Mouse (Mus musculus) T-cell, adult 2 months (primary cell): ENCODE results near the gene Zfp580.
A peak's percentile ranks its signal among the peaks of the same experiment; 100 is the strongest.

Experiments used
- DNase-seq: peaks from one replicate; pipeline ENCODE4 v3.0.0; 2022; ENCODE audit warnings: low spot score

Gene Zfp580

GRCm38 (mm10) chr7:5035628-5036027 is 15.7 kb upstream of the Zfp580 start:
- DNase-seq: no peak

DNA sequence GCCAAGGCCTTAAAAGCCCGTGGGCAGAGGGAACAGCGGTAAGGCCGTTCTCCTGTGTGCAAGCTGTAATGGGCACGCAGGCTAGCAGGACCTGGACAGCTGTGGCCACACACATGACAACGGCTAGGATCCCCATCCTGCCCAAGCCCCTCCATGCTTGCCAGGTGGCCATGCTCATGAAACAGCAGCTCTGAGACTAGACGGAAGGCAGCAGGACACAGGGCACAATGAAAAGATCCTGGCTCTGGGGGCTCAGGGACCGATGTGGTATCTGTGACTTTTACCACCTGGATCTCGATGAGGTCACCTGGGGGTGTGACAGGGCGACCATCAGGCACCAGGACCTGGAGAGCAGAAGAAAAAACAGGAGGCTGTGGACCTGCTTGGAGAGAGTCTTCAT is 15.2 kb upstream of the Zfp580 start:
- DNase-seq: no peak

DNA sequence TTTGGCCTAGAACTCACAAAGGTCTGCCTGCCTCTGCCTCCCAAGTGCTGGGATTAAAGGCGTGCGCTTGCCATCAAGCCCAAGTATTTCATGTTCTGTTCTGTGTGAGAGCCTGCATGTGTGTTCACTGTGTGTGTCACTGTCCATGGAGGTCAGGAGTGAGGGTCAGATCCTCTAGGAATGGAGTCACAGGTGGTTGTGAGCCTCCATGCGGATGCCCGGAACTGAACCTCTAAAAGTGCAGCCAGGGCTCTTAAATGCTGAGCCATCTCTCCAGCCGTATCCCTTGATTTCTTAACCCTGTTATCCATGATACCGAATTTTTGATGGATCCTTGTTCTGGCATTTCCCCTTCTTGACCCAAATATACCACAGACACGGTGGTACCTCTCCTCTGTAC is 14.3 kb upstream of the Zfp580 start:
- DNase-seq: no peak

GRCm38 (mm10) chr7:5037467-5037866 is 13.9 kb upstream of the Zfp580 start:
- no peak for DNase-seq

GRCm38 (mm10) chr7:5038109-5038732 is 13.1 kb upstream of the Zfp580 start, which contains the start of gene Zfp784:
Gene Zfp784 (minus strand): TSS chr7:5038446.
- DNase-seq: peak; percentile 95

DNA sequence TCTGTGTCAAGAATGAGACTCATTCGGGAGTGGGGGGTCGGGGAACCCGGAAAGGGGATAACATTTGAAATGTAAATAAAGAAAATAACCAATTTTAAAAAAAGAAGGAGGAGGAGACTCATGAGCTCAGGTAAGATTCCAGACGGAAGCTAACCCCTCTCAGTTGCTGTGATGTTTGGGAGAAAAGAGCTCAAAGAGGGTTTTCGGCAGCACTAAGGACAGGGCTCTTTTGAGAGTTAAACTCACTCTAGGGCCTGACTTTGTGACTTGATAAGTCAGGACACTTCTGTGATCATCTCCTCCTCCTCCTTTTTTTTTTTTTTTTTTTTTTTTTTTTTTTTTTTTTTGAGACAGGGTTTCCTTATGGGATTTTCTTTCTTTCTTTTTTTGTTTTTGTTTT is 12.4 kb upstream of the Zfp580 start:
- DNase-seq: no peak

DNA sequence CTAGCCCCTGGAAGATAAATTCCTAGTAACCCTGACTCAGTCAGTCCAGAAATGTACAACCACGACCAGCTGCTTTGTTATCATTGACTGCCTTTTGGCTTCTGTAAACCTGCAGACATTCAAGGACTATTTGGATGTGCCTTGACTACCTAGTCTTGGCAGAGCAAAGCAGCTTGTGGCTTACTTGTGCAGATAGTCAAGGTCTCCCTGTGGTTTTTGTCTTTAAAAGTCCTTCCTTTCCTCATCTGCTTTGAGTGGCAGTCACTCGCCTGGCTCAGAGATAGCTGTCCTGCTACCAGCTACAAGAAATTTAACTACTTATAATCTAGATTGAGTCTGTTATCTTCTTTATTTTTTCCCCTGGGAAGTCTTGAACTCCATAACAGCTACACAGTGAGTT is 6.4 kb upstream of the Zfp580 start:
- DNase-seq: no peak

- DNase-seq: no peak
Observed at GRCm38 (mm10) chr7:5046112-5046511, 5.2 kb upstream of the Zfp580 start.

- peak; percentile 43 for DNase-seq
Observed at GRCm38 (mm10) chr7:5047313-5047712, 4.0 kb upstream of the Zfp580 start.

GRCm38 (mm10) chr7:5052438-5052837 is 1.1 kb downstream of the Zfp580 start:
- no peak for DNase-seq

DNA sequence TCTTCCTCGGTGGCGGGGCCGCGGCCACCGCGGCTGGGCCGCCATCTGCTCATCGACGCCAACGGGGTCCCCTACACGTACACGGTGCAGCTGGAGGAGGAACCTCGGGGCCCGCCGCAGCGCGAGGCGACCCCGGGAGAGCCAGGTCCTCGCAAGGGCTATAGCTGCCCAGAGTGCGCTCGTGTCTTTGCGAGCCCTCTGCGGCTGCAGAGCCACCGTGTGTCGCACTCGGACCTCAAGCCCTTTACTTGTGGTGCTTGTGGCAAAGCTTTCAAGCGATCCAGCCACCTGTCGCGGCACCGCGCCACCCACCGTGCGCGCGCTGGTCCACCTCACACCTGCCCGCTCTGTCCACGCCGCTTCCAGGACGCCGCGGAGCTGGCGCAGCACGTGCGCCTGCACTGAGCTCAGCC is 1.6 kb downstream of the Zfp580 start:
- no peak for DNase-seq

- no peak for DNase-seq
Observed at GRCm38 (mm10) chr7:5053456-5054179, 2.3 kb downstream of the Zfp580 start.

DNA sequence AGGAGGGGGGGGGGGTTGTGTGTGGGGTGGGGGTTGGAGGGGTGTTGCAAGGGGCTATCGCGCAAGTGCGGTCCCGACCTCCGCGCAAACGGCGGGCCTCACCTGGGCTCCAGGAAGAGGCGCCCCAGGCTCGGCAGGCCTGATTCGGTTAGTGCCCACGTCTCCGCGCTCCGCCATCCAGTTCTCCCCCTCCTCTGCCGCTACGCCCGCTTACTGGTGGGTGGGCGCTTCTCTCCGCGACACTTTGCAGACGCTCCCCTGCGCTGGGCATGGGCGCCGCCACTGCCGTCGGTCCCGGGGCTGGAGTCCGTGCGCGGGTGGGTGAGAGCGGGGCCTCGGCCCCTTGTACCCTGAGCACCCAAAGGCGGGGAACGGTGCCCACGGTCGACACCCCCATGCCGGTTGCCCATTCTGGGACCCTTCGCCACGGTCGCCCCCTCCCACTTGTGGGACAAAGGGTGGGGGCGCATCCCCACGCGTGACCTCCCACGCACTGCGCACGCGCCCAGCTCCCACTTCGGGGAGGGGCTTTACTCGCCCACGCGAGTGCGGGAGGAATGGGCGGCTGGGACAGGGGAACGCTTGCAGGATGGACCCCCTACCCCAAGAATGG is 5.4 kb downstream of the Zfp580 start:
- DNase-seq: no peak

GRCm38 (mm10) chr7:5057381-5057780 is 6.0 kb downstream of the Zfp580 start:
- no peak for DNase-seq

GRCm38 (mm10) chr7:5057804-5058203 is 6.5 kb downstream of the Zfp580 start:
- no peak for DNase-seq

DNA sequence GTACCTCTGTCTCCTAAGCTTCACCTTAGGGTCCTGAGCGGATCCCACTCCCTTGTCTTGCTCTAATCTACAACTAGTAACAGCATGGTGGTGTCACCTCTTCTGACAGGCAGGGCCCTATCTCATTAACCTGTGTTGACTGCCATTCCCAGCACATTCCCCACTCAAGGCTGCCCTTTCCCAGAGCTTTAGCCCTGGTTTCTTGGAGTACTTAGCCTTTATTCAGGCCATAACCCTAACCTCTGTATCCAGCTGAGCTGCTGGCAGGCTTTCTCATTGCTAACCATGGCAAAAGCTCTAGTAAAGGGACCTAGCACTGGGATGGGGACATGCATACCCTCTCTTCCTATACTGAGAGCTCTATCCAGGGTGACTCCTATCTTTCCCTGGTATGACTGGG is 7.3 kb downstream of the Zfp580 start:
- DNase-seq: no peak

GRCm38 (mm10) chr7:5059421-5059820 is 8.1 kb downstream of the Zfp580 start:
- DNase-seq: no peak

GRCm38 (mm10) chr7:5060239-5060731 is 8.9 kb downstream of the Zfp580 start:
- DNase-seq: peak; percentile 66

- peak; percentile 98 for DNase-seq
Observed at GRCm38 (mm10) chr7:5060944-5061773, 9.8 kb downstream of the Zfp580 start.

DNA sequence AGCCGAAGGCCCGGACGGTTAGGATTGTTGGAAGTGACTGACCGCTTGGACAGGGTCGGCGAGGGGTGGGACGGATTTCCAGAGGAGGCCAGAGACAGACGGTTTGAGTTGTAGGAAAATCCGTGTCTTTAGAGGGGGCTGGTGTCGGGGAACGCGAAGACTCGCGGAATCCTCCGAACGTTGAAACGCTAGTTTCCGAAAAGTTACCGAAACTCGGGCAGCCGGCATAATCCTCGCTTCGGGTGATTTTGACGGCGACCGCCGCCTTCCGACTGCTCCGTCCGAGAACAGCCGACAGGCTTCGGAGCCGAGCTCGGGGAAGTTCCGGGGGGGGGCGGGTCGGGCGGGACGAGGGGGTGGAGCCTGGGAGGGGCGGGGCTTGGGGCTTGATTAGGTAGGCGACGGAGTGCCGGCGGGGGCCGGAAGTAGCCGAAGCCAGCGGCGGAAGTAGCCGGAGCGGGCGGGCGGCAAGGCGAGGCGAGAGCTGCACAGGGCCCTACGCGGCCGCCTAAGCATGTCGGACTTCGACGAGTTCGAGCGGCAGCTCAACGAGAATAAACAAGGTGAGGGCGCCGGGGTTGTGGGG is 10.5 kb downstream of the Zfp580 start, which contains the start of gene U2af2:
TSS of gene U2af2 (plus strand) at position 370 of the 586 bp plus-strand sequence.
- DNase-seq: peak; percentile 94

- peak; percentile 79 for DNase-seq
Observed at GRCm38 (mm10) chr7:5062360-5063001, 11.1 kb downstream of the Zfp580 start.
